Mouse (Mus musculus) intestine, postnatal 0 days (tissue): ENCODE results near the gene Pramel7. TPM values are rescaled to one million over a fixed set of nuclear protein-coding genes. Genes with fewer than 3 reads are reported as not detected.

ENCODE experiments used
- ATAC-seq: fragments of 200-750 bp; cut with Nextera tagmentation; 2 replicates; pipeline ENCODE4 v1.8.0; 2017; ENCODE audit warnings: mild to moderate bottlenecking, moderate TSS enrichment, moderate library complexity
- H3K27ac ChIP-seq: fragments of 300-500 bp; sonication (generic); 2 replicates; pipeline ENCODE4 v1.5.1; 2014; ENCODE audit warnings: mild to moderate bottlenecking, low read depth, low read length, moderate library complexity
- H3K27me3 ChIP-seq: fragments of 300-500 bp; sonication (generic); replicated peaks from 2 replicates; pipeline ENCODE4 v1.6.1; 2014; ENCODE audit warnings: low read length, mixed read lengths; ENCODE audit not compliant: control insufficient read depth, insufficient read depth
- H3K36me3 ChIP-seq: fragments of 300-500 bp; sonication (generic); 2 replicates; pipeline ENCODE4 v1.6.1; 2014; ENCODE audit warnings: mild to moderate bottlenecking, moderate library complexity; ENCODE audit not compliant: control insufficient read depth, insufficient read depth
- H3K4me1 ChIP-seq: fragments of 300-500 bp; sonication (generic); replicated peaks from 2 replicates; pipeline ENCODE4 v1.6.1; 2014; ENCODE audit warnings: antibody characterized with exemption, low read length, mixed read lengths; ENCODE audit not compliant: control insufficient read depth, insufficient read depth
- H3K4me2 ChIP-seq: fragments of 300-500 bp; sonication (generic); replicated peaks from 2 replicates; pipeline ENCODE4 v1.6.1; 2014; ENCODE audit warnings: low read depth, mild to moderate bottlenecking, moderate library complexity
- H3K4me3 ChIP-seq: fragments of 300-500 bp; sonication (generic); 2 replicates; pipeline ENCODE4 v1.5.1; 2014; ENCODE audit warnings: low read depth, low read length
- H3K9ac ChIP-seq: fragments of 300-500 bp; sonication (generic); 2 replicates; pipeline ENCODE4 v1.6.1; 2014; ENCODE audit warnings: mild to moderate bottlenecking, low read depth, low read length
- H3K9me3 ChIP-seq: fragments of 300-500 bp; sonication (generic); 2 replicates; pipeline ENCODE4 v1.6.1; 2016; ENCODE audit warnings: mixed run types; ENCODE audit not compliant: control insufficient read depth
- CTCF ChIP-seq: sonication (generic); IDR thresholded peaks from 2 replicates; pipeline ENCODE4 v1.5.1; 2016; ENCODE audit warnings: low read depth, mild to moderate bottlenecking, control low read depth, antibody characterized with exemption, moderate library complexity
- WGBS: fragments of 180-500 bp; shearing (Covaris S2); extraction: QIAGEN DNeasy Blood & Tissue Kit; methylation state at CpG from one replicate; pipeline ENCODE4 v1.1.7; 2014; 5-methylcytosine and 5-hydroxymethylcytosine counted together
- polyA plus RNA-seq: library from polyadenylated mRNA; unstranded; fragments of >200 nt; fragmentation: Nextera tagmentation; extraction: Ambion mirVana; gene quantifications from 2 replicates; pipeline ENCODE4 v1.2.1, GENCODE M21; 2015

The Pramel7 gene
- polyA plus RNA-seq, 1 experiment from 2014 or later: not detected

DNA sequence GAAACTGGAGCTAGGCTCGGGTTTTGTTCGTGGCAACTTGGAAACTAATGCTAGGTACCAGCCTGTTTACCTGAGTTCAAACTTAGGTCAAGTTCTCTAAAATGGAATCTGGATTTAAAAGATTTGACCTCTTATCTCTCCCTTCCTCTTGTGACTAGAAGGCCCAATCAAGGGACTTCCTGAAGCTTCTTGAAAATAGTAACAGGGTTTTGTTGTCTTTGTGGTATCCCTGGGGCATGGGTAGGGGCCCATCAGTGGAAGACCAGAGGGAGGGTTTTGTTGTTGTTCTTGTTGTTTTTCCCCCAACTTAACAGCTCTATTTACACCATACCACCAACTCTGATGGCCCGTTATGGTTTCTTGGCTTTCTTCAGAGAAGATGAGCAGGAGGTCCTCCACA is 19.7 kb upstream of the Pramel7 start:
- 76% methylated on average over 3 of the region's 3 CpGs for WGBS
- no peak for ATAC-seq
- Histone ChIP-seq H3K9me3 (no peaks in the 10 kb centered on the region), H3K36me3 (no peaks in the 10 kb centered on the region), H3K4me2 (no peak overlapping the region), H3K9ac (no peak overlapping the region), H3K4me3 (no peak overlapping the region), H3K4me1 (no peaks in the 10 kb centered on the region), H3K27me3 (no peaks in the 10 kb centered on the region), H3K27ac (no peak overlapping the region)
- TF ChIP-seq CTCF: no peak

DNA sequence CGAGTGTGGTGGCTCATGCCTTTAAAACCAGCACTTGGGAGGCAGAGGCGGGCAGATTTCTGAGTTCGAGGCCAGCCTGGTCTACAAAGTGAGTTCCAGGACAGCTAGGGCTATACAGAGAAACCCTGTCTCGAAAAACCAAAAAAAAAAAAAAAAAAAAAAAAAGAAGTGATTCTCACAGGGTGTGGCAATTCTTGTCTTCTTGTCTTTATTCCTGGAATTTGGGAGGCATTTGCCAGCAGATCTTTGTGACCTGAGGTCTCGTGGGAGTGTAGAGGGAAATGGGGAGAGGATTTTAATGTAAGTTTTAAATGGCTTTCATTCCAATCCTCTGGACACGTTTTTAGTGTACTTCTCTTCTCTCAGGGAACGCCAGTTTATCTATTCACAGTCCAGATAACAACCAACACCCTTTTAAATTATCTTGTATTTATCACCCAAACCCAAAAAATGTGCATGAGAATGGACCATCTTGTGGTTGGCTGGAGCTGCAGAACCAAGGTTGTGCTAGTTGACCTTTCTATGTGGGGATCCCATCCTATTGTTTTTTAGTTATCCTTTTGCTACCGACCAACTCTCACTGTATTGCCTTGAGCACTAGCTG is 18.7 kb upstream of the Pramel7 start:
- Histone ChIP-seq H3K9me3 (no peaks in the 10 kb centered on the region), H3K4me2 (no peak overlapping the region), H3K27ac (no peak overlapping the region), H3K36me3 (no peaks in the 10 kb centered on the region), H3K9ac (no peak overlapping the region), H3K27me3 (no peaks in the 10 kb centered on the region), H3K4me3 (no peak overlapping the region), H3K4me1 (no peaks in the 10 kb centered on the region)
- no peak for TF ChIP-seq CTCF
- WGBS: 73% methylated on average over 7 of the region's 8 CpGs
- no peak for ATAC-seq

DNA sequence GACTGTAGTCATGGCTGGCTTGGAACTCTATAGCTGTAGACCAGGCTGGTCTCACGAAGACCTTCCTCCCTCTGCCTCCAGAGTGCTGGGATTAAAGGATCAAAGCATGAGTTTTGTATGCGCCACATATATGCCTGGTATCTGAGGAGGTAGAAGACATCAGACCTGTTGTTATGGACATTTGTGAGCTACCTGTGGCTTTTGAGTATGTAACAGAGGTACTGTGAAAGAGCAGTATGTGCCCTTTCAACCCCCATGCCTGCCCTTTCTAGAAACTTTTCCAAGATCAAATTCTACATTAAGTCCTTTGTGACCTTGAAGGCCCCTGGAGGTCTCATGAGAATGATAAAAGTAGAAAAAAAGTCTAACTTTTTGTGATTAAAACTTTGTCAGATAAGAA is 18.2 kb upstream of the Pramel7 start:
- Histone ChIP-seq H3K4me1 (no peaks in the 10 kb centered on the region), H3K9me3 (no peaks in the 10 kb centered on the region), H3K27me3 (no peaks in the 10 kb centered on the region), H3K9ac (no peak overlapping the region), H3K27ac (no peak overlapping the region), H3K4me3 (no peak overlapping the region), H3K36me3 (no peaks in the 10 kb centered on the region), H3K4me2 (no peak overlapping the region)
- no peak for TF ChIP-seq CTCF
- ATAC-seq: no peak
- 77% methylated on average over 2 of the region's 2 CpGs for WGBS

DNA sequence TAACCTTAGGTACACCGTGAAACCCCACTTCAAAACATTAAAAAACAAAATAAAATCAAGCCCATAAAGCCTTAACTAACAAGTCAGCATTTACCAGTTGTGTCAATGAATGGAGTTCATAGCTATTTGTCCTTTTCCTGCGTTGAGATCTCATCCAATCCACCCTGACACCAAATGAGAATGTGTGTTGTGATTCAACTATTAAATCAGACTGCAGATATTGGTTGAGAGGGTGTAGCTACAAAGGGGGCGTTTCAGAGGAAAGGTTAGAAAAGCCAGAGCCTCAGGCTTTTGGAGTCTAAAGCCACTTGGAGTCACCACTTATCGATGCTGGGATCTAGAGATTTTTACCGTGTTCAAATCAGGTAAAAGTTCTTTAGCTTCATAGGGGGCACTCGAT is 9.4 kb upstream of the Pramel7 start, which contains the start of gene Pramel6:
Gene Pramel6, plus strand, starts transcription at position 301 of the 400 bp plus-strand sequence.
- ATAC-seq: no peak
- TF ChIP-seq CTCF: no peak

DNA sequence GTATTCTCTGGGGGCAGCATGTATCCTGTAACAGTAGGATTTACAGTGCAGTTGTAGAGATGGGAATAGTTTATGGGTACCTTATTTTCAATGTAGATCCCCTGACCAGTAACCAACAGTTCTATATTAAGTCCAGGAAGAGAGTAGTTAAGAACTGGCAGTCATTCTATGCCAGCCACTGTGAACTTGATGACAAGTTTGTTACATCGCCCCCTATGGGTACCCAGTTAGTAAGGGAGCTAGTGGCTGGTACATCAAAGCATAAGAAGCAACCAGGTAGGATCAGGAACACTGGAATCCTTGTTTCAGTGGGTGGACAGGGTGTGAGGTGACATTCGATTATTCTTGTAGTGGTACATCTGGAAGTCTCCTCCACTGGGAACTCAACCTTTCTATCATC is 14.6 kb downstream of the Pramel7 start:
- 71% methylated on average over 2 of the region's 2 CpGs for WGBS
- H3K4me2 ChIP-seq: no peak overlapping the region

More for the DNA sequence above, 9.4 kb upstream of the Pramel7 start, which contains the start of gene Pramel6:
- no peaks in the 10 kb centered on the region for H3K27me3 ChIP-seq
- H3K27ac ChIP-seq: no peak within 1 kb of the TSS
- H3K9ac ChIP-seq: no peak within 1 kb of the TSS
- no peak within 1 kb of the TSS for H3K4me2 ChIP-seq
- H3K36me3 ChIP-seq: no peaks in the 10 kb centered on the region
- H3K9me3 ChIP-seq: no peaks in the 10 kb centered on the region
- no peaks in the 10 kb centered on the region for H3K4me1 ChIP-seq
- 84% methylated on average over 6 of the region's 6 CpGs for WGBS
- H3K4me3 ChIP-seq: no peak within 1 kb of the TSS

DNA sequence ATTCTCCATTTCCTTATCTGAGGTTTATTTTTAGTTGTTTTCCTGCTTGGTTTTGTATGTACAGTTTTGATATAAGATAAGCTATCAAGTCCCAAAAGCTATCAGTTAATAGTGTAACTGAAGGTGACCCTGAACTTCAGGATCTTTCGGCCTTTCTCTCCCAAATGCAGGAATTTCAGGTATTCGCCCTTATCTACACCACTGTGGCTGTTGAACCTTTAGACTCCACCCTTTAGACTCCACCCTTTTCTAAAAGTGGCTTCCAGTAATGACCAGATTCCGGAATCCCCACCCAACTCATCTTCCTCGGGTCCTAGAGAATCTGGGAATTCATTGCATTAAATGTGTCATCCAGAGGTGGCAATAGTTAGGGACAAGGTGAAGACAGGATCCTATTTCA is 15.7 kb downstream of the Pramel7 start:
- no peak for TF ChIP-seq CTCF
- H3K27ac ChIP-seq: no peak overlapping the region
- WGBS: 68% methylated on average over 4 of the region's 4 CpGs
- no peak for ATAC-seq
- H3K9me3 ChIP-seq: no peaks in the 10 kb centered on the region
- H3K4me3 ChIP-seq: no peak overlapping the region
- H3K4me2 ChIP-seq: no peak overlapping the region
- no peaks in the 10 kb centered on the region for H3K27me3 ChIP-seq
- H3K36me3 ChIP-seq: no peaks in the 10 kb centered on the region
- no peak overlapping the region for H3K9ac ChIP-seq
- no peaks in the 10 kb centered on the region for H3K4me1 ChIP-seq

More for the DNA sequence above, 14.6 kb downstream of the Pramel7 start:
- Histone ChIP-seq H3K9me3 (no peaks in the 10 kb centered on the region), H3K4me3 (no peak overlapping the region), H3K27ac (no peak overlapping the region), H3K4me1 (no peaks in the 10 kb centered on the region), H3K36me3 (no peaks in the 10 kb centered on the region), H3K9ac (no peak overlapping the region), H3K27me3 (no peaks in the 10 kb centered on the region)
- ATAC-seq: no peak
- TF ChIP-seq CTCF: no peak

DNA sequence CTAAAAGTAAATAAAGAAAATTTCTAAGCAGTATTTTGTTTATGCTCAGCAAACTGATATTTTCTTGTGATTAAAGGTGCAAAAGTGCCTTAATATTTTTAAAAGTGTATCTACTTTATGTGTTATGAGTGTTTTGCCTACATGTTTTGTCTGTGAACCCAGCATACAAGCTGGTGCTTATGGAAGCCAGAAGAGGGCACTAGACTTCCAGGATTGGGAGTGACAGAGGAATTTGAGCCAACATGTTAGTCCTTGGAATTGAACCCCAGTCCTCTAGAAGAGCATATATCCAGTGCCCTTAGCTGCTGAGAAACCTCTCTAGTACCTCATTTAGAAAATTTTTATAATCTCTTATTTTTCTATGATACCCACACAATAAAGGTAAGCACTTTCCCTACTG is 16.7 kb downstream of the Pramel7 start:
- H3K9ac ChIP-seq: no peak overlapping the region
- no peak overlapping the region for H3K4me3 ChIP-seq
- H3K9me3 ChIP-seq: no peaks in the 10 kb centered on the region
- no peaks in the 10 kb centered on the region for H3K27me3 ChIP-seq
- H3K27ac ChIP-seq: no peak overlapping the region
- no peak overlapping the region for H3K4me2 ChIP-seq
- H3K36me3 ChIP-seq: no peaks in the 10 kb centered on the region
- no peak for ATAC-seq
- H3K4me1 ChIP-seq: no peaks in the 10 kb centered on the region
- TF ChIP-seq CTCF: 0 out of 2 replicates have a peak, but pooled peaks have one; percentile 3
